Mouse (Mus musculus) bone marrow macrophage, adult 2 months (primary cell): ENCODE results near the gene Kat6b. TPM values are rescaled to one million over a fixed set of nuclear protein-coding genes. Genes with fewer than 3 reads are reported as not detected.

Experiments
- H3K27ac ChIP-seq: 2 replicates; pipeline ENCODE4 v1.5.1; 2012; ENCODE audit warnings: low read depth, low read length; ENCODE audit not compliant: insufficient read depth
- H3K4me1 ChIP-seq: 2 replicates; pipeline ENCODE4 v1.6.1; 2012; ENCODE audit warnings: low read length; ENCODE audit not compliant: control insufficient read depth, insufficient read depth
- H3K4me3 ChIP-seq: 2 replicates; pipeline ENCODE4 v1.5.1; 2012; ENCODE audit warnings: mild to moderate bottlenecking, low read length, moderate library complexity; ENCODE audit not compliant: insufficient read depth
- CTCF ChIP-seq: IDR thresholded peaks from 2 replicates; pipeline ENCODE4 v1.5.1; 2012; ENCODE audit warnings: low read depth, mild to moderate bottlenecking, low read length, moderate library complexity
- POLR2A ChIP-seq: IDR thresholded peaks from 2 replicates; pipeline ENCODE4 v1.6.1; 2012; ENCODE audit warnings: mild to moderate bottlenecking, low read depth, low read length, borderline replicate concordance
- polyA plus RNA-seq: library from polyadenylated mRNA; stranded (reverse); fragments of >200 nt; gene quantifications from 2 replicates; pipeline ENCODE4 v1.2.4, GENCODE M21; 2012; ENCODE audit not compliant: missing spikeins, insufficient read depth, insufficient read length

The Kat6b gene
- polyA plus RNA-seq, 1 experiment: 9.0 TPM

DNA sequence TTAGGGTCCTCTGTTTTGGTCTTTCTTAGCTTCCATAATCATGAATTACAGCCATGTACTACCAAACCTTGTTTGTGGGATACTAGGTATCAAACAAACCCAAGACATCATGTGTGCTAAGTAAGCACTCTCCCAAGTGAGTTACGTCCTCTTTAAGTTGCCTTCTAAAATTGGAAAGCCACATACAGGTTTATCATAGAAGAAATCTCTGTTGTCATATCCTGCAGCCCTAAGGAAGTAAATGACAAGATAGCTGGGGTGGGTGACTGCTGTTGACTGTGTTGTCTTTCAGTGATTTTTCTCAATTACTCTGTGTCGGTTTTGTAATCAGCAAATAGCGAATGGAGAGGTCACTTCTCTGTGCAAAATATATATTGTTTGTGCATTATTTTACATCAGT is 58.5 kb downstream of the Kat6b start:
- TF ChIP-seq CTCF (no peak), POLR2A (no peak)
- H3K4me3 ChIP-seq: no peak overlapping the region
- H3K4me1 ChIP-seq: peaks cover 6% of the 10 kb centered on the region

DNA sequence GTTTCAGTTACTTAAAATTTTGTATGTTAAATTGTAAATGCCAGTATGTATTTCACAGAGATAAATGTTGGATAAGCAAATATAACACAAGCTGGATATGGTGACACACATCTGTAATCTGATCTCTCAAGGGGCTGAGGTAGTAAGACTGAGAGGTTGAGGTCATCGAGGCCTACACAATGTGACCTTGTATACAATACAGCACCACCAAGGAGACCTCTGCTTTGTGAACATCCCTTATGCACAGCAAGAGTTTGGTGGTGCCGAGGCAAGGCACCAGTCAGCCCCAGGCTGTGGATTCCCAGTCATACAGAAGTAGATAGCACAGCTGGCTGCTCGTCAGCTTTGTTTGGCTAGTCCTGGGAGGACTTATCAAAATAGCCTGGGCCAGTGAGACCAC is 59.1 kb downstream of the Kat6b start:
- Histone ChIP-seq H3K4me1 (peaks cover 6% of the 10 kb centered on the region), H3K27ac (no peak overlapping the region), H3K4me3 (no peak overlapping the region)
- no peak for TF ChIP-seq POLR2A
- no peak for TF ChIP-seq CTCF

More for the DNA sequence above, 58.5 kb downstream of the Kat6b start:
- no peak overlapping the region for H3K27ac ChIP-seq

GRCm38 (mm10) chr14:21545529-21545928 is 64.3 kb downstream of the Kat6b start:
- Histone ChIP-seq H3K4me1 (no peaks in the 10 kb centered on the region), H3K27ac (no peak overlapping the region), H3K4me3 (no peak overlapping the region)
- TF ChIP-seq CTCF: no peak
- TF ChIP-seq POLR2A: no peak

- Histone ChIP-seq H3K27ac (no peak overlapping the region), H3K4me1 (no peaks in the 10 kb centered on the region), H3K4me3 (no peak overlapping the region)
- TF ChIP-seq POLR2A: no peak
- TF ChIP-seq CTCF: no peak
Measured at GRCm38 (mm10) chr14:21546351-21546750, 65.1 kb downstream of the Kat6b start.

- no peak for TF ChIP-seq CTCF
- no peak for TF ChIP-seq POLR2A
- Histone ChIP-seq H3K4me3 (no peak overlapping the region), H3K4me1 (no peaks in the 10 kb centered on the region), H3K27ac (no peak overlapping the region)
Measured at GRCm38 (mm10) chr14:21547297-21547696, 66.1 kb downstream of the Kat6b start.

DNA sequence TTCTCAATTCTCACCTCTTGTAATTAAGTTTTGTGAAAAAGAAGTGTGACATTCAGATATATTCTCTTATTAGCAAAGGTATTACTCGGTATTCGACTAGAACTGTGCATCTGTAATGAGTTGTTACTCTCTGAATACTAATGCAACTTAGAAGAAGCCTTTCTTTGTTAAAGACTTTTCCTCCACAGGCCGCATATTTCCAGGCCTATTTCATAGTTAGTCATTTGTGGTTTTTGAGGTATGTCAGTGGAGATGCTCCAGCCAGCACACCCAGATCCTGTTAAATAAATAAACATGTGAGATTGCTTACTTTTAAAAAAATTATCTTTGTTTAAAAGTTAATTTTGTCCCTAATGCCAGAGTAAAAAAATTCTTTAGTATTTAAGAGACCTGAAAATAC is 66.7 kb downstream of the Kat6b start:
- H3K4me3 ChIP-seq: no peak overlapping the region
- no peak overlapping the region for H3K27ac ChIP-seq
- TF ChIP-seq CTCF (no peak), POLR2A (no peak)
- H3K4me1 ChIP-seq: no peaks in the 10 kb centered on the region

DNA sequence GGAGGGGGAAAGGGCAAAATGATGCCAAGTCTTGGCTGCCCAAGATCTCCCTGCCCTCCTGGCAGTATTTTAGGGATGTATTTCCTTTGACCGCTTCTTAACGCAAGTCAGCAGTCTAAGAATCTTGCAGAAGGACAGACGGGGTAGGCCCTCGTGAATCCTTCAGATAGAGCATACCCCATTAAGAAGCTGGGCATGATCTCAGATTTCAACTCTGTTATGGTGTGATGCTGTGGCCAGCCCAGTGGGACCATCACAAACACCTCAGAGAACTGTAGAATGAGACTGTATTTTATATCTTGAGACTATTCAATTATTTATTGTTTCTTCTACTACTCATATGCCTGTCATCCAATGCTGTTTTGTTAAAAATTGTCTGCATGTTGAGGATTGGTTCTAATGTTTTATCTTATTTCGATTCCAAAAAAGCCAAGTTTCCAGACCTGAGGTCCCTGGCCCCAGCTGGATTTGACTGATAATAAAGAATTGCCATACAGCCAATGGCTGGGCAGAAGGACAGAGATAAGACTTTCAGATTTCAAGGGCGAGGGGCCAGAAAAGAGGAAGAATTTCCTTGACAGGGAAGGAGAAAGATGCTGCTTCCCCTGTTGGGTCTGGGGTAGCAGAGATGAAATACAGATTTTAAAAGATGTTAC is 67.8 kb downstream of the Kat6b start:
- H3K27ac ChIP-seq: no peak overlapping the region
- H3K4me3 ChIP-seq: no peak overlapping the region
- TF ChIP-seq POLR2A: no peak
- H3K4me1 ChIP-seq: no peaks in the 10 kb centered on the region

DNA sequence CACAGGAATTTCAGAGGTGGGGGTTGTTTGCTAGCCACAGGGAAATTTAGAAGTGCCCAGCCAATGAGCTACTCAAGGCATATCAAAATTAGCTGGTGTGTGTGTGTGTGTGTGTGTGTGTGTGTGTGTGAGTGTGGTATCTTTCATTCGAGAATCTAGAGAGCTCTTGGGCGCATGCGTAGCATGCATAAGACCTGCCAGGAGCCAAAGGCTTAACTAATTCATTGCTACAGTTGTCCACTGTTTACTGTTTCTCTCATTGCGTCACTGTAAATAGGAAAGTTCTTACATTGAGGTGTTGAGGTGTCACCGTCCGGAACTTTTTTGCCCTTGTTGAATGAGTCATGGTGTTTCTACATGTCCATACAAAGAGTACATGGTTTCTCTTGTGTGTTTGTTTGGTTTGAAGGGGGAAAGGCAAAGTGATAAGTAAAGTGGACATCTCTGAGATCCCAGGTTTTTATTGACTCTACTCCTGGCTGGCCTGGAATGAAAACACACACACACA is 68.4 kb downstream of the Kat6b start:
- TF ChIP-seq POLR2A: no peak
- TF ChIP-seq CTCF: no peak
- no peak overlapping the region for H3K27ac ChIP-seq
- no peaks in the 10 kb centered on the region for H3K4me1 ChIP-seq
- no peak overlapping the region for H3K4me3 ChIP-seq

DNA sequence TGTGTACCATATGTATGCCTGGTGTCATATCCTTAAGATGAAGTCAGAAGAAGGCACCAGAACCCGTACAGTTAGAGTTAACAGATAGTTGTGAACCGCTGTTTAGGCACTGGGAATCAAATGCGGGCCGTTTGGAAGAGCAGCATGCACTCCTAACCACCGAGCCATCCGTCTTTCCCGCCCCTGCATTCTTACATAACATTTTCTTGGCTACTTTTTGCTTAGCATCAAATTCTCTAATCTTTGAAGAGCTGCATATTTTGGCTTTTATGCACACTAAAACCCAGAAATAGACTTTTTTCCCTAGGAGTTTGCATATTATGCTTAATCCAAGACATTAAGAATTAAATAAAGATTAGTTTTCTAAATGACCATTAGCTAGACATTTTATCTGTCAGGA is 69.3 kb downstream of the Kat6b start:
- H3K4me3 ChIP-seq: no peak overlapping the region
- H3K27ac ChIP-seq: no peak overlapping the region
- TF ChIP-seq CTCF (no peak), POLR2A (no peak)
- no peaks in the 10 kb centered on the region for H3K4me1 ChIP-seq

GRCm38 (mm10) chr14:21551655-21552054 is 70.4 kb downstream of the Kat6b start:
- H3K4me3 ChIP-seq: no peak overlapping the region
- H3K27ac ChIP-seq: no peak overlapping the region
- TF ChIP-seq POLR2A (no peak), CTCF (no peak)
- H3K4me1 ChIP-seq: no peaks in the 10 kb centered on the region
